Mouse (Mus musculus): ENCODE results near the gene Mogs.

GRCm38 (mm10) chr6:83119734-83120051 lies 4.4 kb downstream of the Mogs start:
- TF ChIP-seq CTCF (IDR thresholded peaks at IDR 0.05) (no peak), EP300 (IDR thresholded peaks at IDR 0.05) (no peak)
